Mouse (Mus musculus) limb, embryonic 12.5 days (tissue): Measurements from ENCODE around the gene Ankrd36. TPM values are rescaled to one million over a fixed set of nuclear protein-coding genes. Genes with fewer than 3 reads are reported as not detected.
"Not testable (repeated sequence)": the region's sequence is repeated elsewhere in the genome, so short reads cannot be mapped to it uniquely, and the experiment has no call there.

Experiments used
- ATAC-seq: fragments of 200-750 bp; cut with Nextera tagmentation; 2 replicates; pipeline ENCODE4 v1.8.0; 2017; ENCODE audit warnings: low read depth, moderate TSS enrichment; ENCODE audit not compliant: insufficient number of reproducible peaks, insufficient read depth, low FRiP score, low TSS enrichment
- H3K27ac ChIP-seq: fragments of 300-500 bp; sonication (generic); 2 replicates; pipeline ENCODE4 v1.5.1; 2016; ENCODE audit warnings: mild to moderate bottlenecking, moderate library complexity
- H3K27me3 ChIP-seq: fragments of 300-500 bp; sonication (generic); 2 replicates; pipeline ENCODE4 v1.6.1; 2016; ENCODE audit warnings: mild to moderate bottlenecking, moderate library complexity
- H3K36me3 ChIP-seq: fragments of 300-500 bp; sonication (generic); 2 replicates; pipeline ENCODE4 v1.6.1; 2016; ENCODE audit warnings: mild to moderate bottlenecking, moderate library complexity
- H3K4me1 ChIP-seq: fragments of 300-500 bp; sonication (generic); replicated peaks from 2 replicates; pipeline ENCODE4 v1.6.1; 2016
- H3K4me2 ChIP-seq: fragments of 300-500 bp; sonication (generic); 2 replicates; pipeline ENCODE4 v1.6.1; 2016; ENCODE audit warnings: mild to moderate bottlenecking, moderate library complexity
- H3K4me3 ChIP-seq: fragments of 300-500 bp; sonication (generic); replicated peaks from 2 replicates; pipeline ENCODE4 v1.5.1; 2016; ENCODE audit warnings: mild to moderate bottlenecking
- H3K9ac ChIP-seq: fragments of 300-500 bp; sonication (generic); replicated peaks from 2 replicates; pipeline ENCODE4 v1.6.1; 2016; ENCODE audit warnings: mild to moderate bottlenecking, moderate library complexity
- H3K9me3 ChIP-seq: fragments of 300-500 bp; sonication (generic); 2 replicates; pipeline ENCODE4 v1.6.1; 2016; ENCODE audit warnings: mild to moderate bottlenecking, moderate library complexity
- WGBS: fragments of 180-500 bp; shearing (Covaris S2); methylation state at CpG from one replicate; pipeline ENCODE4 v1.1.7; 2016; 5-methylcytosine and 5-hydroxymethylcytosine counted together
- polyA plus RNA-seq: library from polyadenylated mRNA; unstranded; fragments of >200 nt; fragmentation: Nextera tagmentation; extraction: Ambion mirVana; gene quantifications from 2 replicates; pipeline ENCODE4 v1.2.1, GENCODE M21; 2016

Ankrd36 gene
- polyA plus RNA-seq, 1 experiment from 2014 or later, result not detected

- no peak for ATAC-seq
- no peaks in the 10 kb centered on the region for H3K27me3 ChIP-seq
- no peak overlapping the region for H3K9ac ChIP-seq
- H3K36me3 ChIP-seq, result peaks cover 94% of the 10 kb centered on the region
- H3K27ac ChIP-seq, result no peak overlapping the region
- H3K9me3 ChIP-seq, result no peaks in the 10 kb centered on the region
- WGBS, result 84% methylated on average over 6 of the region's 6 CpGs
- no peak overlapping the region for H3K4me3 ChIP-seq
- no peak overlapping the region for H3K4me2 ChIP-seq
- H3K4me1 ChIP-seq, result no peaks in the 10 kb centered on the region
Observed at GRCm38 (mm10) chr11:5530717-5531116, 38.8 kb upstream of the Ankrd36 start.

GRCm38 (mm10) chr11:5533108-5533507 lies 36.4 kb upstream of the Ankrd36 start:
- Histone ChIP-seq H3K27me3 (no peaks in the 10 kb centered on the region), H3K9ac (no peak overlapping the region), H3K36me3 (peaks cover 85% of the 10 kb centered on the region), H3K9me3 (no peaks in the 10 kb centered on the region), H3K4me3 (no peak overlapping the region), H3K4me2 (no peak overlapping the region), H3K27ac (no peak overlapping the region), H3K4me1 (peaks cover 2% of the 10 kb centered on the region; the same call in 1 of the 2 replicates)
- WGBS, result 80% methylated on average over 5 of the region's 5 CpGs
- ATAC-seq, result no peak

DNA sequence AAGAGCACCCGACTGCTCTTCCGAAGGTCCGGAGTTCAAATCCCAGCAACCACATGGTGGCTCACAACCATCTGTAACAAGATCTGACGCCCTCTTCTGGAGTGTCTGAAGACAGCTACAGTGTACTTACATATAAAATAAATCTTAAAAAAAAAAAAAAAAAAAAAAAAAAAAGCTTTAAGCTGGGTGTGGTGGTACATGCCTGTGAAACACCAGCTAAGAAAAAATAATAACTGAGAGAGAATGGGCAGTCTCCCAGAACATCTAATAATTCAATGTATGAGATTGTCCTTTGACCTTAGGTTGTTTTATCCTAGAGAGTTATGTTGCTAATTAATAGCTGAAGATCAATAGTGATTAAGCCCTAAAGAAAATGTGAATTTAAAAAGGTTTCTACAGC lies 32.0 kb upstream of the Ankrd36 start:
- ATAC-seq, H3K27me3 ChIP-seq, H3K4me2 ChIP-seq, H3K9me3 ChIP-seq, H3K4me3 ChIP-seq, H3K9ac ChIP-seq, H3K27ac ChIP-seq: not testable (repeated sequence)
- H3K4me1 ChIP-seq, result peaks cover 20% of the 10 kb centered on the region
- 87% methylated on average over 4 of the region's 4 CpGs for WGBS
- peaks cover 55% of the 10 kb centered on the region for H3K36me3 ChIP-seq

DNA sequence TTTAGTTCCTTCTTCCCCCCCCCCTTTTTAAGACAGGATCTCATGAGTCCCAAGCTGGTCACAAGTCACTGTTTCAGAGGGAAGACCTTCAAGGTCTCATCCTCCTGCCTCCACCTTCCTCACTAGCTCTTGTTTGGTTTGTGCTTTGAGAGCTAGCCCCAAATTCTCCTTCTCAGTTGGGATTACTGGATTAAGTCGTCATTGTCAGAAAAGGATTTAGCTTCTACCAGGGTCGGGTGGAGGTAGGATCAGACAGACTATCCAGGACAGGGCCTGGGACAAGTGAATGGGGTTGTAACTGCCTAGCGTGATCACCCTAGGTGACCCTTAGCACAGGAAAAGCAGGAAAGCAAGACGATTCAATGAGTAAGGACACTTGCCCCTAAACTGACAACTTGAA lies 29.2 kb upstream of the Ankrd36 start:
- Histone ChIP-seq H3K4me1 (peaks cover 20% of the 10 kb centered on the region), H3K9me3 (no peaks in the 10 kb centered on the region), H3K4me2 (peak overlapping the region; percentile 74), H3K27ac (no peak overlapping the region), H3K9ac (peak overlapping the region; percentile 91; the same call in 1 of the 2 replicates), H3K4me3 (peak overlapping the region; percentile 89; the same call in 1 of the 2 replicates), H3K36me3 (peaks cover 27% of the 10 kb centered on the region; the same call in 1 of the 2 replicates), H3K27me3 (no peaks in the 10 kb centered on the region)
- 57% methylated on average over 4 of the region's 4 CpGs for WGBS
- ATAC-seq, result no peak

DNA sequence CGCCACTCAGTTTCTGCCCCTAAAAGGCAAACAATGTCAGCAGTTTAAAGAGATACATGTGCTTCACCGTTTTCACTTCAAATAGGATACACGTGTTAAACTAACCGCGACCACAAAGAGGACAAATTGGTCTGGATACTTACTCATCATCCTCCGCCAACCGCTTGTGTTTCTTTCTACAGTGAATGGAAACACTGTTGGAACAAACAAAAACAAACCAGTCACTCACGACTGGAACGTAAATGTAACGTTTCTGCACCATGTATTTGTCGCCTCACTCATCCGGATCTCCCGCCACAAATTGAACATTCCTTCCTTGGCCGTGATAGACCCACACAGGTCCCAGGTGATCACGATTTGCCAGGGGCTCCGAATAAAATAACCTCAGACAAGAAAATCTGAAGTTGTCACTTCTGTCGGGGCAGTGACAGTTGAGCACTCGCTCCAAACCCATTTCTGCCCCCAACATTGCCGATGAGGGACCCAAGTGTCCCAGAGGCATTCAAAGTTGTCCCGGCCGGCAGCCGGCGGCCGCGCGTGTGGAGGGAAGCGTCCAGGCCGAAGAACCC lies 28.2 kb upstream of the Ankrd36 start:
- no peak for ATAC-seq
- Histone ChIP-seq H3K9ac (peak overlapping the region; percentile 91), H3K9me3 (no peaks in the 10 kb centered on the region), H3K27me3 (no peaks in the 10 kb centered on the region), H3K27ac (peak overlapping the region; percentile 89), H3K4me1 (peaks cover 20% of the 10 kb centered on the region), H3K36me3 (peaks cover 24% of the 10 kb centered on the region; the same call in 1 of the 2 replicates), H3K4me2 (peak overlapping the region; percentile 74), H3K4me3 (peak overlapping the region; percentile 89)
- WGBS, result 2% methylated on average over 28 of the region's 28 CpGs

DNA sequence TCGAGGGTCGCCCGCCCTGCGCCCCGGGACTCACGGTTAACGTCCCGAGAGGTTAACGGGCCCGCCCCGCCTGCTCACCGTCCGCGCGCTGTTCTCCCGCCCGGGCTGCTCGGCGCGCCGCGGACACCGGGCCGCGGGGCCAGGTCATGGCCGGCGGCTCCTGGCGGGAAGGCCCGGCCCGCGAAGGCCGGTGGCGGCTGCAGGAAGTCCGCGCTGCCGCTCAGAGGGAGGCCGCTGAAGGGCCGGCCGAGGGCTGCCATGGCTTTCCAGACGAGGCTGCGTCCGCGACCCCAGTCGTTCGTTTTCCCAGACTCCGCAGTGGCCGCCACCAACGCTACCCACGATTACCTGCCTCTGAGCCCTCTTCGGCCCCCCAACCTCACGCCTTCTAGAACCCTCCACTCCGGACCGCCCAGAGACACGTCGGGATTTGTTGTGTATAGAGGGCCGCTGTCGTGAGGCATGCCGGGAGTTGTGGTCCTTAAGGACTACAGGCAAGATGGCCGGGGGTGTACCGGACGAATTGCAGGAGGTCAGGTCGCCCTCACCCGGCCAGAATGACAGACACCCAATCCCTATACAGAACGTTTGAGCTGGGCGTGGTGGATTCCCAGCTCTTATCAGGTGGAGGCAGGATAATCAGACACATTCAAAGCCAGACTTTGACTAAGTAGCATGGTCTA lies 27.5 kb upstream of the Ankrd36 start, which contains the start of gene Ccdc117:
Gene Ccdc117, minus strand, starts transcription at position 389 of the 683 bp plus-strand sequence.
- Histone ChIP-seq H3K4me1 (peaks cover 20% of the 10 kb centered on the region), H3K4me2 (peak within 1 kb of the TSS; percentile 74), H3K27ac (peak within 1 kb of the TSS; percentile 89), H3K9ac (peak within 1 kb of the TSS; percentile 91), H3K9me3 (no peaks in the 10 kb centered on the region), H3K4me3 (peak within 1 kb of the TSS; percentile 89), H3K27me3 (no peaks in the 10 kb centered on the region), H3K36me3 (peaks cover 18% of the 10 kb centered on the region; the same call in 1 of the 2 replicates)
- peak; percentile 99 for ATAC-seq
- under 1% methylated on average over 65 of the region's 65 CpGs for WGBS

GRCm38 (mm10) chr11:5542482-5543185 lies 26.9 kb upstream of the Ankrd36 start:
- peak overlapping the region; percentile 74 for H3K4me2 ChIP-seq
- peak overlapping the region; percentile 89 for H3K4me3 ChIP-seq
- H3K4me1 ChIP-seq, result peaks cover 20% of the 10 kb centered on the region
- ATAC-seq, result no peak
- no peak overlapping the region for H3K9ac ChIP-seq
- 54% methylated on average over 5 of the region's 5 CpGs for WGBS
- H3K36me3 ChIP-seq, result peaks cover 18% of the 10 kb centered on the region; the same call in 1 of the 2 replicates
- H3K27me3 ChIP-seq, result no peaks in the 10 kb centered on the region
- no peaks in the 10 kb centered on the region for H3K9me3 ChIP-seq
- peak overlapping the region; percentile 89; the same call in 1 of the 2 replicates for H3K27ac ChIP-seq

- no peak overlapping the region for H3K9ac ChIP-seq
- no peaks in the 10 kb centered on the region for H3K27me3 ChIP-seq
- peaks cover 16% of the 10 kb centered on the region for H3K4me1 ChIP-seq
- no peaks in the 10 kb centered on the region for H3K9me3 ChIP-seq
- WGBS, result 77% methylated on average over 1 of the region's 1 CpGs
- H3K27ac ChIP-seq, result no peak overlapping the region
- peaks cover 12% of the 10 kb centered on the region; the same call in 1 of the 2 replicates for H3K36me3 ChIP-seq
- no peak for ATAC-seq
- no peak overlapping the region for H3K4me2 ChIP-seq
- no peak overlapping the region for H3K4me3 ChIP-seq
Observed at GRCm38 (mm10) chr11:5543281-5543680, 26.2 kb upstream of the Ankrd36 start.

GRCm38 (mm10) chr11:5544709-5545108 lies 24.8 kb upstream of the Ankrd36 start:
- 89% methylated on average over 1 of the region's 1 CpGs for WGBS
- H3K27ac ChIP-seq, H3K9ac ChIP-seq, H3K36me3 ChIP-seq, H3K27me3 ChIP-seq, H3K9me3 ChIP-seq, H3K4me3 ChIP-seq, H3K4me2 ChIP-seq, ATAC-seq: not testable (repeated sequence)
- H3K4me1 ChIP-seq, result peaks cover 11% of the 10 kb centered on the region

DNA sequence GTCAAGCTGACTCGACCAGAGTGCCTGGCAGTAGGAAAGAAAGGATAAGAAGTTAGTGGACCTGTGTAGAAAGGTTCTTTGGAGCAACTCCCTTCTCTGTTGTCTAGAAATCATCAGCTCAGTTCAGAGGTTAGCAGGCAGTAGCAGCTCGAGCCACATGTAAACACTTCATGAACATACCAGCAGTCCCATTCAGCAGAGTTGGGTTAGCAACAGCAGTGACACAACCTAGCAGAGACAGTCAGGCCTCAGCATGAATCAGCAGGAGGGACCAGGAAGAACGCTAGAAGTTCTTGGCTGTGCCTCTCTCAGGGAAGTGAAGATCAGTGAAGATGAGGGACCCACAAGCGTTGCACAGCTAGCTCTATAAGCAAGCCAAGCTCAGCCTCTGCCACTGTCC lies 24.0 kb upstream of the Ankrd36 start:
- Histone ChIP-seq H3K36me3 (no peaks in the 10 kb centered on the region), H3K27ac (no peak overlapping the region), H3K9ac (no peak overlapping the region), H3K4me3 (no peak overlapping the region), H3K4me1 (peaks cover 8% of the 10 kb centered on the region), H3K4me2 (no peak overlapping the region), H3K27me3 (no peaks in the 10 kb centered on the region), H3K9me3 (no peaks in the 10 kb centered on the region)
- WGBS, result 87% methylated on average over 4 of the region's 4 CpGs
- no peak for ATAC-seq

DNA sequence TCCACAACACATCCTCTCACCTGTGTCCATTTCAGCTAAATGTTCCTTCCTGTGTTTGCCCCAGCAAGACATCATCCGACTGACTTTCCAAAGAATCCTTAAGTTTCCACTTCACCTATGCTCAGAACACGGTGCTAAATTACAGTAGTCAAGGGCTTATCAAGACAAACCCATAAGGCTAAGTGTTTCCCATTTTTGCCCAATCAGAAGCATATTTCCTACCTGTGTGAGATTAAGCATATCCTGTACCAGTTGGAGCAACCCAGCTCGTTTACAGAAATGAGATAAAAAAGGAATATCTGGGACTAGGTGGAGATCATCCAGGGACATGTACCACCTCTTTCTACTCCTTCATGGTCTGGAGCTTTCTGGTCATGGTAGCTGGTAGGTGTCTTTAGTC lies 22.8 kb upstream of the Ankrd36 start:
- no peak overlapping the region for H3K4me2 ChIP-seq
- H3K27ac ChIP-seq, result no peak overlapping the region
- no peaks in the 10 kb centered on the region for H3K27me3 ChIP-seq
- no peaks in the 10 kb centered on the region for H3K4me1 ChIP-seq
- no peaks in the 10 kb centered on the region for H3K9me3 ChIP-seq
- no peak for ATAC-seq
- 87% methylated on average over 3 of the region's 3 CpGs for WGBS
- H3K36me3 ChIP-seq, result no peaks in the 10 kb centered on the region
- no peak overlapping the region for H3K9ac ChIP-seq
- H3K4me3 ChIP-seq, result no peak overlapping the region
